ENCODE assay signal across 8 mouse cellular contexts in genomic region chr11:74619201-74619955, GRCm38 (mm10). TPM values are rescaled to one million over a fixed set of nuclear protein-coding genes. Genes with fewer than 3 reads are reported as not detected.
A peak's percentile ranks its signal among the peaks of the same experiment; 100 is the strongest.
DNase-seq lines count a peak whose midpoint lies in the region; ATAC-seq lines count a peak whose summit lies in the region.

Gene Ccdc92b (plus strand): TSS chr11:74619605.

- H3K4me1 ChIP-seq in hindbrain, embryonic 14.5 days (replicated peaks; ENCODE audit: control insufficient read depth, insufficient read depth, low read length) = peaks cover 12% of the 10 kb centered on the region

- H3K4me3 ChIP-seq in hindbrain, embryonic 14.5 days (replicated peaks; ENCODE audit: low read length) = peak within 1 kb of the TSS; percentile 72

- 0% methylated on average over 37 of the region's 63 CpGs for WGBS in hindbrain, embryonic 14.5 days

- 0 out of 2 replicates have a peak, but pooled peaks cover 8% of the 10 kb centered on the region for H3K36me3 ChIP-seq in hindbrain, embryonic 14.5 days (replicated peaks; ENCODE audit: control insufficient read depth, insufficient read depth)

- ATAC-seq in hindbrain, embryonic 14.5 days (ENCODE audit: low FRiP score) = peak; percentile 83
- peak; percentile 71 for ATAC-seq in megakaryocyte, adult 5-6 weeks (ENCODE audit: poor library complexity, severe bottlenecking)

- peaks cover 32% of the 10 kb centered on the region for H3K27me3 ChIP-seq in hindbrain, embryonic 14.5 days (ENCODE audit: control insufficient read depth, insufficient read depth, low read length)

- H3K27ac ChIP-seq in hindbrain, embryonic 14.5 days = peak within 1 kb of the TSS; percentile 38; the same call in 1 of the 2 replicates

- DNase-seq in WW6 (ENCODE audit: low read depth, low spot score) = peak; percentile 83
- DNase-seq in cerebellum, postnatal 36 days = peak; percentile 61 to 69
- DNase-seq in frontal cortex, postnatal 36 days (ENCODE audit: low spot score in 2 of 2) = peak; percentile 69 to 72
- peak; percentile 80 for DNase-seq in hindbrain, embryonic 14.5 days (ENCODE audit: low spot score)
- peak; percentile 74 to 75 for DNase-seq in layer of hippocampus, postnatal 36 days
- DNase-seq in right cerebral cortex, adult 2 months (ENCODE audit: low spot score in 2 of 2) = peak; percentile 61 to 71
- peak; percentile 86 for DNase-seq in urinary bladder, postnatal 14 days (ENCODE audit: low spot score)

- no peaks in the 10 kb centered on the region for H3K9me3 ChIP-seq in hindbrain, embryonic 14.5 days (ENCODE audit: control insufficient read depth, low read length)

- peak within 1 kb of the TSS; percentile 76 for H3K4me2 ChIP-seq in hindbrain, embryonic 14.5 days (replicated peaks)

- peak within 1 kb of the TSS; percentile 81 for H3K9ac ChIP-seq in hindbrain, embryonic 14.5 days

RNA-seq across cellular contexts. Expression of gene Ccdc92b, which starts in this region (rescaled TPM):
- polyA plus RNA-seq in hindbrain, embryonic 14.5 days (2014; fragmentation: Nextera tagmentation; extraction: Ambion mirVana) = 3.5 and 5.0 TPM in 2 replicates
- 10 to 100 TPM; 21.9 to 22.1 TPM for total RNA-seq in layer of hippocampus, postnatal 36 days (2021)
- 0.05 and 0.27 TPM in 2 replicates for total RNA-seq in megakaryocyte, adult 5-6 weeks (2015)
- total RNA-seq in megakaryocyte, adult 5-6 weeks (2017) = not detected in 2 replicates

Comparison
In these comparisons a context has a peak if more than half of its experiments do, and no peak if none do; other contexts are left out.
1. Peak in every context shown above with its lines: DNase-seq, ATAC-seq, H3K4me3 ChIP-seq and H3K27ac ChIP-seq.
2. RNA of gene Ccdc92b (total RNA-seq): 21.9 to 22.1 TPM in layer of hippocampus, postnatal 36 days; 0.05 to 0.27 TPM in megakaryocyte, adult 5-6 weeks; every median in the first group is over 10 times any median in the second.
3. Peak in ATAC-seq in megakaryocyte, adult 5-6 weeks; RNA of the gene not detected or under 1 TPM.